Mouse (Mus musculus): ENCODE data around the gene Deaf1. TPM values are rescaled to one million over a fixed set of nuclear protein-coding genes. Genes with fewer than 3 reads are reported as not detected.
A peak's percentile ranks its signal among the peaks of the same experiment; 100 is the strongest.
"Not testable (repeated sequence)": the region's sequence is repeated elsewhere in the genome, so short reads cannot be mapped to it uniquely, and the experiment has no call there.

The Deaf1 gene
- polyA plus RNA-seq, 1 experiment, result 49.3 TPM

DNA sequence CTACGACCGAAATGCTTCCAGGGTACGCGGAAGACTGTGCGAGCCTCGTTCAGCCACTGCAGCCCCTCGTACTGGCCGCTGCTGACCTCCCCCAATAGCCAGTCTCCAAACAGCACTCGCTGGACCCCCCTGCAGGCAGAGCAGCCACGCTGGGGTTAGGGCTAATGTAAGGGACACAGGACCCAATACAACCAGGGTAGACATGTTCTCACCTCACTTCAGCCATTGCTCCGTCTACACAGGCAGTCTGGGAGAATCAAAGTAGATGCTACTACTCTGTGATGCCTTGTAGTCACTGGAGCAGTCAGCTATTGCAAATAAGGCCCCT, 62.1 kb downstream of the Deaf1 start:
- no peaks in the 10 kb centered on the region for H3K4me1 ChIP-seq (ENCODE audit: control insufficient read depth, insufficient read depth, low read length)
- 29% methylated on average over 11 of the region's 11 CpGs for WGBS
- TF ChIP-seq CTCF (IDR thresholded peaks at IDR 0.05; ENCODE audit: borderline replicate concordance, insufficient read depth, low read depth, low read length) (no peak), POLR2A (IDR thresholded peaks at IDR 0.05; ENCODE audit: borderline replicate concordance, insufficient read depth, low read length) (no peak)

GRCm38 (mm10) chr7:141264761-141265410, 62.6 kb downstream of the Deaf1 start:
- 37% methylated on average over 12 of the region's 12 CpGs for WGBS
- Histone ChIP-seq H3K27ac (ENCODE audit: insufficient read depth, low read length) (no peak overlapping the region), H3K27me3 (ENCODE audit: control insufficient read depth, insufficient read depth, low read length) (no peaks in the 10 kb centered on the region), H3K4me1 (ENCODE audit: control insufficient read depth, insufficient read depth, low read length) (no peaks in the 10 kb centered on the region), H3K4me3 (replicated peaks; ENCODE audit: insufficient read depth, low read depth, low read length) (no peak overlapping the region)
- DNase-seq, result no peak
- peak; percentile 52 for TF ChIP-seq CTCF (IDR thresholded peaks at IDR 0.05; ENCODE audit: borderline replicate concordance, insufficient read depth, low read depth, low read length)
- no peak for TF ChIP-seq POLR2A (IDR thresholded peaks at IDR 0.05; ENCODE audit: borderline replicate concordance, insufficient read depth, low read length)

More for the DNA sequence above, 62.1 kb downstream of the Deaf1 start:
- Histone ChIP-seq H3K27ac (ENCODE audit: insufficient read depth, low read length) (no peak overlapping the region), H3K27me3 (ENCODE audit: control insufficient read depth, insufficient read depth, low read length) (no peaks in the 10 kb centered on the region), H3K4me3 (replicated peaks; ENCODE audit: insufficient read depth, low read depth, low read length) (no peak overlapping the region)
- DNase-seq, result no peak

DNA sequence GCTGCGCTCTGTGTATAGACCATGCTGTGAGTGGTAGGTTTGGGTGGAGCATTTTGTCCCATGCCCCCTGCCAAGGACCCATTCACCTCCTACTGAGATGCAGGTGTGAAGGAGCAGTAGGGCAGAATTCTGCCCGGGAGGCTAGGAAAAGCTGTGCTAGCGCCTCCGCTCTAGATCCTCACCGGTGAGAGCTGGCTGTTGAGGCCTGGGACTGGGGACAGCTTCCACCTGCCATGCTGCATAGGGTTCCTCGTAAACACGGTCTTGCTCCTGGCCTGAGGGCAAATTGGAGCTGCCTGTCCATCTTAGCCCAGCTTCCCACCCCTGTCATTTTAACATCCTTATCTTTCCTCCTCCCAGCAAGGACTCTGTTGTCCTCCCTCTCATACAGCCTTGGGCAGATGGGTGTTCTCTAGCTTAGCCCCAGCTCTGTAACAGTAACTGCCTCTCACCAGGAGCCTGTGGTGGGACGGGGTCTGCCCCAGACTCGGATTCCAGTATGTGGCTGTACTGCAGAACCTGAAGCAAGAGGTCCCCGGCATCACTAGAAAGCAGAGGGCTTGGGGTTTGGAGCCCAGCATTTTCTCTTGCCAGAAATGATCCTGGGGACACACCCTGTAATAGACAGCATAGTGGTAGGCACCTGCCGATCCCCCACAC, 63.3 kb downstream of the Deaf1 start:
- Histone ChIP-seq H3K4me3 (replicated peaks; ENCODE audit: insufficient read depth, low read depth, low read length) (no peak overlapping the region), H3K4me1 (ENCODE audit: control insufficient read depth, insufficient read depth, low read length) (no peaks in the 10 kb centered on the region), H3K27me3 (ENCODE audit: control insufficient read depth, insufficient read depth, low read length) (no peaks in the 10 kb centered on the region), H3K27ac (ENCODE audit: insufficient read depth, low read length) (no peak overlapping the region)
- 69% methylated on average over 11 of the region's 11 CpGs for WGBS
- TF ChIP-seq CTCF (IDR thresholded peaks at IDR 0.05; ENCODE audit: borderline replicate concordance, insufficient read depth, low read depth, low read length), result no peak
- TF ChIP-seq POLR2A (IDR thresholded peaks at IDR 0.05; ENCODE audit: borderline replicate concordance, insufficient read depth, low read length), result no peak
- no peak for DNase-seq

- TF ChIP-seq CTCF (IDR thresholded peaks at IDR 0.05; ENCODE audit: borderline replicate concordance, insufficient read depth, low read depth, low read length), result no peak
- no peak for TF ChIP-seq POLR2A (IDR thresholded peaks at IDR 0.05; ENCODE audit: borderline replicate concordance, insufficient read depth, low read length)
- Histone ChIP-seq H3K4me1 (ENCODE audit: control insufficient read depth, insufficient read depth, low read length) (no peaks in the 10 kb centered on the region), H3K27ac (ENCODE audit: insufficient read depth, low read length) (no peak overlapping the region), H3K27me3 (ENCODE audit: control insufficient read depth, insufficient read depth, low read length) (no peaks in the 10 kb centered on the region), H3K4me3 (replicated peaks; ENCODE audit: insufficient read depth, low read depth, low read length) (no peak overlapping the region)
- no peak for DNase-seq
- 84% methylated on average over 13 of the region's 13 CpGs for WGBS
These were observed 63.9 kb downstream of the Deaf1 start for GRCm38 (mm10) chr7:141263640-141264039.

- 54% methylated on average over 3 of the region's 3 CpGs for WGBS
- Histone ChIP-seq H3K27ac (ENCODE audit: insufficient read depth, low read length) (no peak overlapping the region), H3K4me3 (replicated peaks; ENCODE audit: insufficient read depth, low read depth, low read length) (no peak overlapping the region), H3K27me3 (ENCODE audit: control insufficient read depth, insufficient read depth, low read length) (no peaks in the 10 kb centered on the region), H3K4me1 (ENCODE audit: control insufficient read depth, insufficient read depth, low read length) (no peaks in the 10 kb centered on the region)
- TF ChIP-seq CTCF (IDR thresholded peaks at IDR 0.05; ENCODE audit: borderline replicate concordance, insufficient read depth, low read depth, low read length) (no peak), POLR2A (IDR thresholded peaks at IDR 0.05; ENCODE audit: borderline replicate concordance, insufficient read depth, low read length) (no peak)
- peak in 1 of 2 experiments; percentile 35 for DNase-seq
These were observed 66.0 kb downstream of the Deaf1 start for GRCm38 (mm10) chr7:141261480-141261879.

GRCm38 (mm10) chr7:141256159-141256558, 71.3 kb downstream of the Deaf1 start:
- Histone ChIP-seq H3K27me3 (ENCODE audit: control insufficient read depth, insufficient read depth, low read length) (no peaks in the 10 kb centered on the region), H3K4me3 (replicated peaks; ENCODE audit: insufficient read depth, low read depth, low read length) (no peak overlapping the region), H3K4me1 (ENCODE audit: control insufficient read depth, insufficient read depth, low read length) (no peaks in the 10 kb centered on the region), H3K27ac (ENCODE audit: insufficient read depth, low read length) (no peak overlapping the region)
- TF ChIP-seq POLR2A (IDR thresholded peaks at IDR 0.05; ENCODE audit: borderline replicate concordance, insufficient read depth, low read length) (no peak), CTCF (IDR thresholded peaks at IDR 0.05; ENCODE audit: borderline replicate concordance, insufficient read depth, low read depth, low read length) (no peak)
- WGBS, result 84% methylated on average over 10 of the region's 10 CpGs
- DNase-seq, result no peak

- not testable (repeated sequence) for DNase-seq; H3K27ac ChIP-seq (ENCODE audit: insufficient read depth, low read length); H3K27me3 ChIP-seq (ENCODE audit: control insufficient read depth, insufficient read depth, low read length); H3K4me3 ChIP-seq (replicated peaks; ENCODE audit: insufficient read depth, low read depth, low read length); H3K4me1 ChIP-seq (ENCODE audit: control insufficient read depth, insufficient read depth, low read length)
- 89% methylated on average over 4 of the region's 4 CpGs for WGBS
These were observed 77.0 kb downstream of the Deaf1 start for GRCm38 (mm10) chr7:141250486-141250885.

Other genes starting within 250 kb of the Deaf1 start
- gene Pkp3, start 249.5 kb downstream of the Deaf1 start, polyA plus RNA-seq (2012; rRNA removed), result 9.6 and 11.2 TPM in 2 replicates
- gene Sigirr, start 227.1 kb downstream of the Deaf1 start, polyA plus RNA-seq (2012; rRNA removed), result 2.8 and 4.1 TPM in 2 replicates
- gene Ano9, start 209.9 kb downstream of the Deaf1 start, polyA plus RNA-seq (2012; rRNA removed), result 0.08 TPM in 1 of 2 replicates, not detected in the other
- 62.4 and 64.2 TPM in 2 replicates for gene Ptdss2, start 205.3 kb downstream of the Deaf1 start, polyA plus RNA-seq (2012; rRNA removed)
- 66.9 and 67.4 TPM in 2 replicates for gene Rnh1, start 154.8 kb downstream of the Deaf1 start, polyA plus RNA-seq (2012; rRNA removed)
- 169 and 186 TPM in 2 replicates for gene Hras, start 133.7 kb downstream of the Deaf1 start, polyA plus RNA-seq (2012; rRNA removed)
- 5.6 and 6.3 TPM in 2 replicates for gene Lrrc56, start 133.5 kb downstream of the Deaf1 start, polyA plus RNA-seq (2012; rRNA removed)
- 0.19 and 0.26 TPM in 2 replicates for gene Lmntd2, start 113.6 kb downstream of the Deaf1 start, polyA plus RNA-seq (2012; rRNA removed)
- 5.5 TPM in 2 replicates for gene Rassf7, start 111.8 kb downstream of the Deaf1 start, polyA plus RNA-seq (2012; rRNA removed)
- 31.2 and 32.0 TPM in 2 replicates for gene Phrf1, start 98.9 kb downstream of the Deaf1 start, polyA plus RNA-seq (2012; rRNA removed)
- 4.7 and 5.6 TPM in 2 replicates for gene Irf7, start 61.2 kb downstream of the Deaf1 start, polyA plus RNA-seq (2012; rRNA removed)
- 0.07 TPM in 1 of 2 replicates, not detected in the other for gene Cdhr5, start 50.9 kb downstream of the Deaf1 start, polyA plus RNA-seq (2012; rRNA removed)
- 0.70 and 1.0 TPM in 2 replicates for gene Sct, start 48.6 kb downstream of the Deaf1 start, polyA plus RNA-seq (2012; rRNA removed)
- 0.49 and 0.76 TPM in 2 replicates for gene Drd4, start 35.7 kb downstream of the Deaf1 start, polyA plus RNA-seq (2012; rRNA removed)
- gene Tmem80, start within 50 bp of the Deaf1 start, polyA plus RNA-seq (2012; rRNA removed), result 66.7 and 68.3 TPM in 2 replicates
- 77.3 and 90.4 TPM in 2 replicates for gene Eps8l2, start 11.2 kb upstream of the Deaf1 start, polyA plus RNA-seq (2012; rRNA removed)
- 222 and 232 TPM in 2 replicates for gene Taldo1, start 64.5 kb upstream of the Deaf1 start, polyA plus RNA-seq (2012; rRNA removed)
- 48.1 and 49.2 TPM in 2 replicates for gene Gatd1, start 86.4 kb upstream of the Deaf1 start, polyA plus RNA-seq (2012; rRNA removed)
- gene Cend1, start 101.8 kb upstream of the Deaf1 start, polyA plus RNA-seq (2012; rRNA removed), result 375 and 402 TPM in 2 replicates
- gene Slc25a22, start 110.2 kb upstream of the Deaf1 start, polyA plus RNA-seq (2012; rRNA removed), result 328 and 384 TPM in 2 replicates
- 3.2 and 4.4 TPM in 2 replicates for gene Pidd1, start 116.3 kb upstream of the Deaf1 start, polyA plus RNA-seq (2012; rRNA removed)
- gene Rplp2, start 119.7 kb upstream of the Deaf1 start, polyA plus RNA-seq (2012; rRNA removed), result 481 and 571 TPM in 2 replicates
- 46.8 and 51.3 TPM in 2 replicates for gene Pnpla2, start 127.5 kb upstream of the Deaf1 start, polyA plus RNA-seq (2012; rRNA removed)
- 8.3 and 10.1 TPM in 2 replicates for gene Cracr2b, start 133.4 kb upstream of the Deaf1 start, polyA plus RNA-seq (2012; rRNA removed)
- 68.7 and 73.9 TPM in 2 replicates for gene Cd151, start 139.7 kb upstream of the Deaf1 start, polyA plus RNA-seq (2012; rRNA removed)
- 58.9 and 62.3 TPM in 2 replicates for gene Polr2l, start 147.4 kb upstream of the Deaf1 start, polyA plus RNA-seq (2012; rRNA removed)
- 140 and 162 TPM in 2 replicates for gene Tspan4, start 147.6 kb upstream of the Deaf1 start, polyA plus RNA-seq (2012; rRNA removed)
- 35.8 and 37.9 TPM in 2 replicates for gene Chid1, start 212.2 kb upstream of the Deaf1 start, polyA plus RNA-seq (2012; rRNA removed)
- gene Ap2a2, start 234.5 kb upstream of the Deaf1 start, polyA plus RNA-seq (2012; rRNA removed), result 94.8 and 96.7 TPM in 2 replicates